Mouse (Mus musculus) v-Abl transformed pro-B cells (cell line): ENCODE data around the gene Olfr846.

ENCODE experiments used
- in situ Hi-C, 2 experiments: fragments of 400-800 bp; cut with MboI; formaldehyde crosslinking; loops; one replicate each; pipeline ENCODE4 v1.15.1; 2025; ENCODE audit not compliant: unreplicated experiment in 2 of 2

The Olfr846 gene

DNA sequence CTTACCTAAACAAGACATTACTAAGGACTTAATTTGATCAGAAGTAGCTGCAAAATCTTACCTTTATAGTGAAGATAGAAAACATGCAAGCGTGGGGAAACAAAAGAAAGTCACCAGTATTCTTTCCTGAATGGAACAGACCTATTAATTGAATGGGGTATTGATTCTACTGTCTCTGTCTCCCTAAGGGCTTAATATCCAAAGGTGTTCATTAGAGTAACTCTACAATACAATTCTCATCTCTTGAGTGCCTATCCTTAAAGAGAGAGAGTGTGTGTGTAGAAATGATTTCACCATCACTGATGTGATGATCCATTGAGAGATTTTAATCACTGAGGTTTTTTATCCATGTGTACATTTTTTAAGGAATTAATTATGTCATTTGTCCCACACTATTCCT, at the start of gene Olfr846:
Gene Olfr846, minus strand, starts transcription at position 101 of the 400 bp plus-strand sequence.
- in situ Hi-C loops, result no loop called here

DNA sequence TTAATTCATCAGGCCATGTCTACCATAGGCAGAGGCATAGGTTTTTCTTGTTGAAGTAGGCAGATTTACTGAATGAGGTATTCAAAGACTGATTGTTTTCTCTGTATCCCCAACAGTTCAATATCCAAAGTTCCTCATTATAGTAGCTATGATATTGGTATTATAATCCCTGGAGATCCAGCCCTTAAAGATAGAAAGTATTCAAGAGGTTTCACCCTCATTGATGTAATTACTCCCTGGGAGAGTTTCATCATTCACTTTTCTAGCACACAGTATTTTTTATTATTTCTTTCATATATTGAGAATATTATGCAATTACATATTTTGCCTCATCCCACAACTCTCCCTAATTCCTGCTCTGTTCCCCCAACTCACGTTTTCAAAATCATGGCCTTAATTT, 14.8 kb upstream of the Olfr846 start, which contains the start of gene Olfr847:
Gene Olfr847, minus strand, starts transcription at position 101 of the 400 bp plus-strand sequence.
- in situ Hi-C loops, result no loop called here

DNA sequence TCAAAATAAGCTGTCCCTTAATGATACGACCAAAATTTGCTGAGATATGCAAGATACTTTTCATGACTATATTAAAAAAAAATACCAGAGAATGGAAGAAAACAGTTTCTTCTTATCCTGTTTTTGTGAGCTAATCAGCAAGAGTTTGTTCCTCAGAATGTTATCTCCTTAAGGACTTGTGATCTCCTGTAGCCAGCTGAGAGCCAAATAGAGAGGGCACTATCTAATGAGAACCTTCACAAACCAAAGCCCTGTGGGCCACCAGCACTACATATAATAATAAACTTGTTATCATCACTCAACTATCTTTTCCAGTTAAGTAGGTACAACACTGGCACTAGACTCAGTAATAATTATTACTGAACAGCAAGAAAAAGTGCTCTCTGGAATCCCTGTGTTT, 27.6 kb downstream of the Olfr846 start, which contains the start of gene Olfr845:
Gene Olfr845, plus strand, starts transcription at position 301 of the 400 bp plus-strand sequence.
- in situ Hi-C loops, result no loop called here

DNA sequence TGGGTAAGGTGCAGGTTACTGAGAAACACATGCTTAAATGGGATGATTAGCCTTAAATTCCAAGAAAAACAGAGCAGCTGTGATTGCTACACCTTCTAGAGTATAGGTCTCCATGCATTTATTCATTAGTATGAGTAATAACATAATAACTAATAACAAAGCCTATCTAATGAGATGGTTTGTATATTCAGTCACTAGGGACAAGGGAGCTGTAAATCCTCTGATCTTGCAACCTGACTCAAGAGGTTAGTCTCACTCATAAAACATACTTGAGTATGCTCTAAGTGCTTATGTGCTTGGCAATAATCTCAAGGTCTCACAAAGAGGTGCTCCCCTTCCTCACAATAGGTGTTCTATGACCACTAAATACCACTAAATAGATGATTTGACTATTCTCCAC, 47.8 kb downstream of the Olfr846 start, which contains the start of gene Olfr844:
Gene Olfr844, plus strand, starts transcription at position 301 of the 400 bp plus-strand sequence.
- in situ Hi-C loops, result no loop called here
